Mouse (Mus musculus) heart, postnatal 0 days (tissue): Measurements from ENCODE around the gene Veph1.

Experiments
- CTCF ChIP-seq: IDR thresholded peaks from 2 replicates; pipeline ENCODE4 v1.5.1; 2016; ENCODE audit warnings: antibody characterized with exemption, control low read depth, low read depth
- EP300 ChIP-seq: IDR thresholded peaks from 2 replicates; pipeline ENCODE4 v1.6.1; 2016; ENCODE audit warnings: antibody characterized with exemption, low read depth

DNA sequence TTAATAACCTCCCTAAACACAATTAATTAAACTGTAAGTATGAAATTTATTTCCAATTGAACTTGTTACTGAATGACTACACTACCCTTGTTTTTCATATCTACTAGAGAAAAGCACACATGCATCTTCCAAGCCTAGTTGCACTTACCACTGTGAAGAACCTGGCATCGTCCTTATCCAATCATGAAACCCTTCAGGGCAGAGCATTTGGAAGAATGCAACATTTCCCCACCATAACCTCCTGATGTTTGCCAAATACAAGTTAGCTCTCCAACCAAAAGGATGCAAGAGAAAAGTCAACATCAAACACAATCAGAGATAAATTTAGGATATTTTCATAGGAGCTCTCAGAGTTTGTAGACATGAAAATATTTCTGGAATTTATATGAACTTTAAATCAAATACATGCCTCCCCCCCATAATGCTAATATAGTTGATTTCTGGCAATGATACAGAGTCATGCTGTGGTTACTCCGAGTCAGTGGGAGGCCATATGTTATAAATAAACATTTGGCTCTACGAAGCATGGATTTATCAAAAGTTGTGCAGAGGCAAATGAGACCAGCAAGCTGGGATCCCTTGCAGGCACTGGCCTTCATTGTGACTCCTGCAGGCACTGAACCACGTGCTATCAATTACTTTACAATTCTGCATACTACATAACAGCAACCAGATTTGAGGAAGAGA, 165.2 kb downstream of the Veph1 start:
- no peak for TF ChIP-seq CTCF
- no peak for TF ChIP-seq EP300
